20 mouse cellular contexts compared by ENCODE assay signal in genomic region chr2:164438257-164438656, GRCm38 (mm10). TPM values are rescaled to one million over a fixed set of nuclear protein-coding genes. Genes with fewer than 3 reads are reported as not detected.
DNase-seq lines count a peak whose midpoint lies in the region; ATAC-seq and TF ChIP-seq lines count a peak whose summit lies in the region.
"Had no signal": no experiment of that assay in that cellular context is flagged by ENCODE, and none has a peak within 500 bp of the region (broad histone marks: within the 10 kb centered on the region; RNA-seq: fewer than 3 reads in every experiment).

No protein-coding gene starts in this region.

- H3K36me3 ChIP-seq in lung, embryonic 14.5 days (ENCODE audit: insufficient read depth): no peaks in the 10 kb centered on the region
- no peaks in the 10 kb centered on the region for H3K36me3 ChIP-seq in intestine, postnatal 0 days (ENCODE audit: control insufficient read depth, insufficient read depth)
- H3K36me3 ChIP-seq in liver, embryonic 12.5 days: no peaks in the 10 kb centered on the region
- no peaks in the 10 kb centered on the region for H3K36me3 ChIP-seq in stomach, embryonic 15.5 days
- H3K36me3 ChIP-seq: embryonic facial prominence, embryonic 15.5 days; hindbrain, embryonic 12.5 days; midbrain, embryonic 12.5 days had no signal

- no peak for DNase-seq in lung, embryonic 14.5 days
- no peak for DNase-seq in lung, postnatal 25 days (ENCODE audit: low spot score)
- DNase-seq in thymus, postnatal 10 days (ENCODE audit: low spot score in 2 of 2): no peak
- DNase-seq in adrenal gland, postnatal 10 days: no peak
- DNase-seq: cerebellum, postnatal 25 days; gastrocnemius, postnatal 10 days; lung, adult 18-20 months; thymus, postnatal 25 days had no signal

- no peak overlapping the region for H3K4me3 ChIP-seq in lung, embryonic 14.5 days (ENCODE audit: low read depth, low read length)
- H3K4me3 ChIP-seq in intestine, postnatal 0 days (ENCODE audit: low read depth, low read length): peak overlapping the region; percentile 20
- H3K4me3 ChIP-seq in liver, embryonic 12.5 days: no peak overlapping the region
- no peak overlapping the region for H3K4me3 ChIP-seq in stomach, embryonic 15.5 days (replicated peaks)
- H3K4me3 ChIP-seq: embryonic facial prominence, embryonic 15.5 days; hindbrain, embryonic 12.5 days; midbrain, embryonic 12.5 days had no signal

- H3K4me1 ChIP-seq in lung, embryonic 14.5 days (ENCODE audit: insufficient read depth): peaks cover 45% of the 10 kb centered on the region
- H3K4me1 ChIP-seq in intestine, postnatal 0 days (replicated peaks; ENCODE audit: control insufficient read depth, insufficient read depth, low read length): peaks cover 26% of the 10 kb centered on the region
- H3K4me1 ChIP-seq in liver, embryonic 12.5 days: peaks cover 13% of the 10 kb centered on the region; the same call in 1 of the 2 replicates
- H3K4me1 ChIP-seq in stomach, embryonic 15.5 days: peaks cover 58% of the 10 kb centered on the region

- H3K27ac ChIP-seq in lung, embryonic 14.5 days (ENCODE audit: low read depth): no peak overlapping the region
- H3K27ac ChIP-seq in intestine, postnatal 0 days (ENCODE audit: low read depth, low read length): peak overlapping the region; percentile 95
- 0 out of 2 replicates have a peak overlapping the region, but pooled peaks have one; percentile 38 for H3K27ac ChIP-seq in liver, embryonic 12.5 days
- H3K27ac ChIP-seq in stomach, embryonic 15.5 days: peak overlapping the region; percentile 87
- H3K27ac ChIP-seq: hindbrain, embryonic 12.5 days; midbrain, embryonic 12.5 days had no signal

- WGBS in lung, embryonic 14.5 days: 28% methylated on average over 8 of the region's 8 CpGs
- WGBS in intestine, postnatal 0 days: 30% methylated on average over 8 of the region's 8 CpGs
- 45% methylated on average over 8 of the region's 8 CpGs for WGBS in liver, embryonic 12.5 days (ENCODE audit: insufficient replicate concordance)
- 33% methylated on average over 8 of the region's 8 CpGs for WGBS in stomach, embryonic 15.5 days

- no peak for TF ChIP-seq CTCF in lung, embryonic 14.5 days (IDR thresholded peaks at IDR 0.05; ENCODE audit: low read depth)
- peak; percentile 5; the same call in 1 of the 2 replicates for TF ChIP-seq CTCF in intestine, postnatal 0 days (IDR thresholded peaks at IDR 0.05; ENCODE audit: low read depth)

- no peak for ATAC-seq in lung, embryonic 14.5 days (ENCODE audit: insufficient read depth)
- peak; percentile 22; the same call in 1 of the 2 replicates for ATAC-seq in intestine, postnatal 0 days
- no peak for ATAC-seq in liver, embryonic 12.5 days
- ATAC-seq in stomach, embryonic 15.5 days (ENCODE audit: insufficient read depth, low FRiP score, low read depth): peak; percentile 36
- ATAC-seq: forebrain, embryonic 14.5 days had no signal

- peak overlapping the region; percentile 25; the same call in 1 of the 2 replicates for H3K4me2 ChIP-seq in lung, embryonic 14.5 days
- peak overlapping the region; percentile 89 for H3K4me2 ChIP-seq in intestine, postnatal 0 days (replicated peaks; ENCODE audit: low read depth)
- peak overlapping the region; percentile 38 for H3K4me2 ChIP-seq in liver, embryonic 12.5 days
- H3K4me2 ChIP-seq in stomach, embryonic 15.5 days: peak overlapping the region; percentile 73
- H3K4me2 ChIP-seq: embryonic facial prominence, embryonic 15.5 days; hindbrain, embryonic 12.5 days; midbrain, embryonic 12.5 days had no signal

- H3K27me3 ChIP-seq in lung, embryonic 14.5 days (ENCODE audit: insufficient read depth, low read length): no peaks in the 10 kb centered on the region
- no peaks in the 10 kb centered on the region for H3K27me3 ChIP-seq in intestine, postnatal 0 days (replicated peaks; ENCODE audit: control insufficient read depth, insufficient read depth, low read length)
- peaks cover 67% of the 10 kb centered on the region for H3K27me3 ChIP-seq in liver, embryonic 12.5 days (replicated peaks)
- no peaks in the 10 kb centered on the region for H3K27me3 ChIP-seq in stomach, embryonic 15.5 days (replicated peaks)
- H3K27me3 ChIP-seq: CH12.LX; embryonic facial prominence, embryonic 15.5 days had no signal

- no peaks in the 10 kb centered on the region for H3K9me3 ChIP-seq in lung, embryonic 14.5 days (ENCODE audit: low read depth, low read length)
- no peaks in the 10 kb centered on the region for H3K9me3 ChIP-seq in intestine, postnatal 0 days (ENCODE audit: control insufficient read depth)
- no peaks in the 10 kb centered on the region for H3K9me3 ChIP-seq in liver, embryonic 12.5 days (replicated peaks)
- H3K9me3 ChIP-seq in stomach, embryonic 15.5 days: no peaks in the 10 kb centered on the region
- H3K9me3 ChIP-seq: embryonic facial prominence, embryonic 15.5 days; hindbrain, embryonic 12.5 days; midbrain, embryonic 12.5 days had no signal

- H3K9ac ChIP-seq in lung, embryonic 14.5 days: no peak overlapping the region
- no peak overlapping the region for H3K9ac ChIP-seq in intestine, postnatal 0 days (ENCODE audit: low read depth, low read length)
- no peak overlapping the region for H3K9ac ChIP-seq in liver, embryonic 12.5 days
- H3K9ac ChIP-seq in stomach, embryonic 15.5 days: no peak overlapping the region
- H3K9ac ChIP-seq: embryonic facial prominence, embryonic 15.5 days; hindbrain, embryonic 12.5 days; midbrain, embryonic 12.5 days had no signal

RNA-seq across cellular contexts. Expression of gene Sdc4, which starts 5.4 kb away (rescaled TPM):
- polyA plus RNA-seq in lung, embryonic 14.5 days (2014; fragmentation: Nextera tagmentation; extraction: Ambion mirVana): 101 and 103 TPM in 2 replicates
- 92.0 and 103 TPM in 2 replicates for polyA plus RNA-seq in intestine, postnatal 0 days (2015; fragmentation: Nextera tagmentation; extraction: Ambion mirVana)
- 31.3 and 31.8 TPM in 2 replicates for polyA plus RNA-seq in liver, embryonic 12.5 days (2016; fragmentation: Nextera tagmentation; extraction: Ambion mirVana)
- 132 and 135 TPM in 2 replicates for polyA plus RNA-seq in stomach, embryonic 15.5 days (2015; fragmentation: Nextera tagmentation; extraction: Ambion mirVana)
- 100 to 1,000 TPM; 101 to 246 TPM for total RNA-seq in adrenal gland, postnatal 10 days (2021)

RNA-seq across cellular contexts. Expression of gene Sys1, which starts 18.5 kb away (rescaled TPM):
- polyA plus RNA-seq in lung, embryonic 14.5 days (2014; fragmentation: Nextera tagmentation; extraction: Ambion mirVana): 65.6 and 68.7 TPM in 2 replicates
- polyA plus RNA-seq in intestine, postnatal 0 days (2015; fragmentation: Nextera tagmentation; extraction: Ambion mirVana): 58.7 and 62.3 TPM in 2 replicates
- polyA plus RNA-seq in liver, embryonic 12.5 days (2016; fragmentation: Nextera tagmentation; extraction: Ambion mirVana): 36.1 and 37.9 TPM in 2 replicates
- 60.6 and 61.8 TPM in 2 replicates for polyA plus RNA-seq in stomach, embryonic 15.5 days (2015; fragmentation: Nextera tagmentation; extraction: Ambion mirVana)
- total RNA-seq in adrenal gland, postnatal 10 days (2021): 10 to 100 TPM; 31.7 to 34.5 TPM

RNA-seq across cellular contexts. Expression of gene Gm20458, which starts 22.5 kb away (rescaled TPM):
- 14.4 and 14.9 TPM in 2 replicates for polyA plus RNA-seq in lung, embryonic 14.5 days (2014; fragmentation: Nextera tagmentation; extraction: Ambion mirVana)
- polyA plus RNA-seq in intestine, postnatal 0 days (2015; fragmentation: Nextera tagmentation; extraction: Ambion mirVana): 21.4 and 29.1 TPM in 2 replicates
- polyA plus RNA-seq in liver, embryonic 12.5 days (2016; fragmentation: Nextera tagmentation; extraction: Ambion mirVana): 4.7 and 5.2 TPM in 2 replicates
- 17.9 and 18.1 TPM in 2 replicates for polyA plus RNA-seq in stomach, embryonic 15.5 days (2015; fragmentation: Nextera tagmentation; extraction: Ambion mirVana)
- 1 to 10 TPM; 2.5 to 4.8 TPM for total RNA-seq in adrenal gland, postnatal 10 days (2021)

RNA-seq across cellular contexts. Expression of gene Matn4, which starts 33.3 kb away (rescaled TPM):
- 5.5 and 6.7 TPM in 2 replicates for polyA plus RNA-seq in lung, embryonic 14.5 days (2014; fragmentation: Nextera tagmentation; extraction: Ambion mirVana)
- polyA plus RNA-seq in intestine, postnatal 0 days (2015; fragmentation: Nextera tagmentation; extraction: Ambion mirVana): 1.9 and 2.4 TPM in 2 replicates
- polyA plus RNA-seq in liver, embryonic 12.5 days (2016; fragmentation: Nextera tagmentation; extraction: Ambion mirVana): 0.28 and 0.41 TPM in 2 replicates
- polyA plus RNA-seq in stomach, embryonic 15.5 days (2015; fragmentation: Nextera tagmentation; extraction: Ambion mirVana): 12.4 and 14.7 TPM in 2 replicates
- total RNA-seq in adrenal gland, postnatal 10 days (2021): 1 to 10 TPM; 2.3 to 2.7 TPM
- total RNA-seq: CH12.LX had no signal

RNA-seq across cellular contexts. Expression of gene Trp53tg5, which starts 35.3 kb away (rescaled TPM):
- not detected in 2 replicates for polyA plus RNA-seq in lung, embryonic 14.5 days (2014; fragmentation: Nextera tagmentation; extraction: Ambion mirVana)
- polyA plus RNA-seq in intestine, postnatal 0 days (2015; fragmentation: Nextera tagmentation; extraction: Ambion mirVana): not detected in 2 replicates
- not detected in 2 replicates for polyA plus RNA-seq in liver, embryonic 12.5 days (2016; fragmentation: Nextera tagmentation; extraction: Ambion mirVana)
- 0.14 TPM in 1 of 2 replicates, not detected in the other for polyA plus RNA-seq in stomach, embryonic 15.5 days (2015; fragmentation: Nextera tagmentation; extraction: Ambion mirVana)
- total RNA-seq in adrenal gland, postnatal 10 days (2021): not detected
- total RNA-seq: CH12.LX; gastrocnemius, postnatal 10 days had no signal
- polyA plus RNA-seq: brain, embryonic 14.5 days; embryonic facial prominence, embryonic 15.5 days; forebrain, embryonic 14.5 days; heart, embryonic 14.5 days; hindbrain, embryonic 12.5 days; large intestine, adult 2 months; spleen, adult 2 months had no signal

Comparison
In these comparisons a context has a peak if more than half of its experiments do, and no peak if none do; other contexts are left out.
1. ATAC-seq: peak in intestine, postnatal 0 days (single experiment) and stomach, embryonic 15.5 days (single experiment); none in lung, embryonic 14.5 days (single experiment) and liver, embryonic 12.5 days (single experiment).
2. H3K4me2 ChIP-seq: peak in every context shown above with its lines; median percentile 89 in intestine, postnatal 0 days; 73 in stomach, embryonic 15.5 days; 38 in liver, embryonic 12.5 days; 25 in lung, embryonic 14.5 days.